ENCODE assay signal across 10 mouse cellular contexts in the genomic region with DNA sequence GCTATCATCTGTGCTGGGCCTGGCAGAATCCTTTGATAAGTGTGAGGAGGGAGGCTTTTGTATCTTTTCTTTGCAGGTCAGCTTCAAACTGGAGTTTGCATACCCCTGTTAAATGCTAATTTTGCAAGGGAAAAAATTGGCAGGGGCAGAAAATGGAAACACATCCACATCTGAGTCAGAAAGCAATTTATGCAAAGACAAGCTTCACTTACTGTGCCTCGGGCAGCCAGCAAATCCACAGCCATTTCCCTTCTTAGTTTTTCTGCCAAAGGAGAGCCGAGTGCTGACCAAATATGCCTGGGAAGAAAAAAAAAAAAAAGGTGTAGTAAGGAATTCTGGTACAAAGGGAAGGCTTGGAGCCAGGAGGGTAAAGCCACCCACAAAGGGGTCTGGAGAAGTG. TPM values are rescaled to one million over a fixed set of nuclear protein-coding genes. Genes with fewer than 3 reads are reported as not detected.
DNase-seq lines count a peak whose midpoint lies in the region; ATAC-seq and TF ChIP-seq lines count a peak whose summit lies in the region.
"Had no signal": no experiment of that assay in that cellular context is flagged by ENCODE, and none has a peak within 500 bp of the region (broad histone marks: within the 10 kb centered on the region; RNA-seq: fewer than 3 reads in every experiment).

No protein-coding gene starts in this region.

- no peak for DNase-seq in heart, postnatal 25 days (ENCODE audit: low spot score)
- no peak for DNase-seq in midbrain, embryonic 14.5 days
- no peak for DNase-seq in right cerebral cortex, adult 18-20 months
- DNase-seq in lung, postnatal 0 days (ENCODE audit: low spot score), result no peak

- H3K4me3 ChIP-seq in heart, embryonic 14.5 days (ENCODE audit: control insufficient read depth in 1 of 2, insufficient read depth in 1 of 2, low read depth in 1 of 2, low read length in 2 of 2), result peak overlapping the region in 1 of 2 experiments; percentile 81; a peak in 3 of 4 replicates
- peak overlapping the region; percentile 77 for H3K4me3 ChIP-seq in embryonic facial prominence, embryonic 12.5 days
- H3K4me3 ChIP-seq in intestine, embryonic 15.5 days (replicated peaks), result peak overlapping the region; percentile 92; the same call in 1 of the 2 replicates
- H3K4me3 ChIP-seq in midbrain, embryonic 14.5 days (replicated peaks; ENCODE audit: low read depth, low read length), result peak overlapping the region; percentile 87
- no peak overlapping the region for H3K4me3 ChIP-seq in lung, postnatal 0 days (ENCODE audit: low read depth, low read length)

- peaks cover 44% of the 10 kb centered on the region for H3K36me3 ChIP-seq in heart, embryonic 14.5 days (ENCODE audit: control insufficient read depth, insufficient read depth, low read length)
- peaks cover 42% of the 10 kb centered on the region for H3K36me3 ChIP-seq in embryonic facial prominence, embryonic 12.5 days
- peaks cover 5% of the 10 kb centered on the region; the same call in 1 of the 2 replicates for H3K36me3 ChIP-seq in intestine, embryonic 15.5 days
- peaks cover 42% of the 10 kb centered on the region for H3K36me3 ChIP-seq in midbrain, embryonic 14.5 days (ENCODE audit: control insufficient read depth, insufficient read depth, low read length)
- 0 out of 2 replicates have a peak, but pooled peaks cover 6% of the 10 kb centered on the region for H3K36me3 ChIP-seq in lung, postnatal 0 days (ENCODE audit: insufficient read depth, low read length)

- no peaks in the 10 kb centered on the region for H3K9me3 ChIP-seq in heart, embryonic 14.5 days (ENCODE audit: control insufficient read depth, low read length)
- H3K9me3 ChIP-seq in embryonic facial prominence, embryonic 12.5 days, result no peaks in the 10 kb centered on the region
- H3K9me3 ChIP-seq in intestine, embryonic 15.5 days, result no peaks in the 10 kb centered on the region; the same call in 1 of the 2 replicates
- H3K9me3 ChIP-seq in midbrain, embryonic 14.5 days (ENCODE audit: control insufficient read depth, low read length), result no peaks in the 10 kb centered on the region
- H3K9me3 ChIP-seq in lung, postnatal 0 days (ENCODE audit: low read length), result no peaks in the 10 kb centered on the region

- WGBS in heart, embryonic 14.5 days, result 68% methylated on average over 2 of the region's 2 CpGs
- WGBS in embryonic facial prominence, embryonic 12.5 days, result 56% methylated on average over 2 of the region's 2 CpGs
- 51% methylated on average over 2 of the region's 2 CpGs for WGBS in intestine, embryonic 15.5 days
- 48% methylated on average over 2 of the region's 2 CpGs for WGBS in midbrain, embryonic 14.5 days
- 23% methylated on average over 2 of the region's 2 CpGs for WGBS in lung, postnatal 0 days

- no peaks in the 10 kb centered on the region for H3K27me3 ChIP-seq in heart, embryonic 14.5 days (ENCODE audit: control insufficient read depth, insufficient read depth, low read length)
- no peaks in the 10 kb centered on the region for H3K27me3 ChIP-seq in embryonic facial prominence, embryonic 12.5 days
- no peaks in the 10 kb centered on the region for H3K27me3 ChIP-seq in intestine, embryonic 15.5 days (replicated peaks)
- H3K27me3 ChIP-seq in midbrain, embryonic 14.5 days (ENCODE audit: control insufficient read depth, insufficient read depth, low read length), result no peaks in the 10 kb centered on the region
- H3K27me3 ChIP-seq in lung, postnatal 0 days (replicated peaks; ENCODE audit: insufficient read depth, low read length), result no peaks in the 10 kb centered on the region

- intact Hi-C loops in heart, postnatal 25 days (cut with DNase I), result loop anchor here (5.0 kb wide), 2 partner anchors 106 to 231 kb away; partner anchors contain the start of genes Zfp354a and Zfp354b

- H3K9ac ChIP-seq in heart, embryonic 14.5 days (ENCODE audit: low read length), result peak overlapping the region; percentile 87; the same call in 1 of the 2 replicates
- peak overlapping the region; percentile 87; the same call in 1 of the 2 replicates for H3K9ac ChIP-seq in embryonic facial prominence, embryonic 12.5 days
- H3K9ac ChIP-seq in intestine, embryonic 15.5 days, result no peak overlapping the region
- H3K9ac ChIP-seq in midbrain, embryonic 14.5 days (replicated peaks; ENCODE audit: low read length), result peak overlapping the region; percentile 92
- no peak overlapping the region for H3K9ac ChIP-seq in lung, postnatal 0 days (replicated peaks; ENCODE audit: low read depth)

- TF ChIP-seq CTCF in lung, postnatal 0 days (IDR thresholded peaks at IDR 0.05), result no peak

- H3K4me1 ChIP-seq in heart, embryonic 14.5 days (ENCODE audit: control insufficient read depth in 2 of 2, insufficient read depth in 2 of 2, low read length in 2 of 2), result peaks cover 0 to 5% of the 10 kb centered on the region in 2 experiments; a peak in 1 of 4 replicates
- peaks cover 10% of the 10 kb centered on the region for H3K4me1 ChIP-seq in embryonic facial prominence, embryonic 12.5 days
- 0 out of 2 replicates have a peak, but pooled peaks cover 5% of the 10 kb centered on the region for H3K4me1 ChIP-seq in intestine, embryonic 15.5 days (replicated peaks)
- H3K4me1 ChIP-seq in midbrain, embryonic 14.5 days (ENCODE audit: control insufficient read depth, insufficient read depth, low read length), result peaks cover 11% of the 10 kb centered on the region; the same call in 1 of the 2 replicates
- peaks cover 5% of the 10 kb centered on the region; the same call in 1 of the 2 replicates for H3K4me1 ChIP-seq in lung, postnatal 0 days (ENCODE audit: insufficient read depth, low read depth, low read length)

- peak overlapping the region; percentile 75 for H3K4me2 ChIP-seq in heart, embryonic 14.5 days (ENCODE audit: low read length)
- H3K4me2 ChIP-seq in embryonic facial prominence, embryonic 12.5 days (replicated peaks), result peak overlapping the region; percentile 77
- peak overlapping the region; percentile 62 for H3K4me2 ChIP-seq in intestine, embryonic 15.5 days (replicated peaks)
- peak overlapping the region; percentile 87 for H3K4me2 ChIP-seq in midbrain, embryonic 14.5 days (ENCODE audit: low read length)
- H3K4me2 ChIP-seq in lung, postnatal 0 days (replicated peaks; ENCODE audit: low read depth, low read length), result no peak overlapping the region

- H3K27ac ChIP-seq in heart, embryonic 14.5 days (replicated peaks in 1 of 2; ENCODE audit: control insufficient read depth in 1 of 2, insufficient read depth in 1 of 2, low read depth in 2 of 2, low read length in 2 of 2), result no peak overlapping the region
- no peak overlapping the region for H3K27ac ChIP-seq in embryonic facial prominence, embryonic 12.5 days
- no peak overlapping the region for H3K27ac ChIP-seq in intestine, embryonic 15.5 days
- no peak overlapping the region for H3K27ac ChIP-seq in midbrain, embryonic 14.5 days (replicated peaks; ENCODE audit: low read depth, low read length)
- H3K27ac ChIP-seq in lung, postnatal 0 days (ENCODE audit: low read length), result no peak overlapping the region

- no peak for TF ChIP-seq EP300 in lung, postnatal 0 days (IDR thresholded peaks at IDR 0.05)

- ATAC-seq in heart, embryonic 14.5 days (ENCODE audit: insufficient number of reproducible peaks, insufficient read depth, low FRiP score, low read depth), result no peak
- ATAC-seq in embryonic facial prominence, embryonic 12.5 days (ENCODE audit: insufficient number of reproducible peaks, insufficient read depth, low FRiP score, low TSS enrichment), result no peak
- ATAC-seq in intestine, embryonic 15.5 days, result no peak
- ATAC-seq in midbrain, embryonic 14.5 days (ENCODE audit: low FRiP score, low TSS enrichment), result no peak
- no peak for ATAC-seq in megakaryocyte progenitor cell, adult 5-6 weeks (replicated peaks; ENCODE audit: poor library complexity)
- no peak for ATAC-seq in lung, postnatal 0 days

RNA-seq across cellular contexts. Expression of gene Zfp354c, which starts 1.3 kb away (rescaled TPM):
- 14.1 and 17.5 TPM in 2 replicates for polyA plus RNA-seq in heart, embryonic 14.5 days (2014; fragmentation: Nextera tagmentation; extraction: Ambion mirVana)
- 1 to 10 TPM; 3.4 to 4.6 TPM for total RNA-seq in heart, postnatal 25 days (2021)
- 53.7 and 54.5 TPM in 2 replicates for polyA plus RNA-seq in embryonic facial prominence, embryonic 12.5 days (2016; fragmentation: Nextera tagmentation; extraction: Ambion mirVana)
- 15.0 and 16.3 TPM in 2 replicates for polyA plus RNA-seq in intestine, embryonic 15.5 days (2015; fragmentation: Nextera tagmentation; extraction: Ambion mirVana)
- polyA plus RNA-seq in midbrain, embryonic 14.5 days (2014; fragmentation: Nextera tagmentation; extraction: Ambion mirVana), result 61.3 and 83.5 TPM in 2 replicates
- 0.66 and 1.0 TPM in 2 replicates for total RNA-seq in megakaryocyte progenitor cell, adult 5-6 weeks (2015)
- 0.50 and 1.1 TPM in 2 replicates for total RNA-seq in megakaryocyte progenitor cell, adult 5-6 weeks (2017)
- polyA plus RNA-seq in lung, postnatal 0 days (2015; fragmentation: Nextera tagmentation; extraction: Ambion mirVana), result 4.2 and 4.7 TPM in 2 replicates

RNA-seq across cellular contexts. Expression of gene Zfp879, which starts 15.1 kb away (rescaled TPM):
- 0.35 and 0.55 TPM in 2 replicates for polyA plus RNA-seq in heart, embryonic 14.5 days (2014; fragmentation: Nextera tagmentation; extraction: Ambion mirVana)
- total RNA-seq in heart, postnatal 25 days (2021), result 1 to 10 TPM; 1.1 to 1.3 TPM
- 0.77 and 1.1 TPM in 2 replicates for polyA plus RNA-seq in embryonic facial prominence, embryonic 12.5 days (2016; fragmentation: Nextera tagmentation; extraction: Ambion mirVana)
- polyA plus RNA-seq in intestine, embryonic 15.5 days (2015; fragmentation: Nextera tagmentation; extraction: Ambion mirVana), result 0.33 and 0.44 TPM in 2 replicates
- 1.6 and 1.9 TPM in 2 replicates for polyA plus RNA-seq in midbrain, embryonic 14.5 days (2014; fragmentation: Nextera tagmentation; extraction: Ambion mirVana)
- total RNA-seq in megakaryocyte progenitor cell, adult 5-6 weeks (2015), result 0.10 TPM in 1 of 2 replicates, not detected in the other
- 0.17 TPM in 1 of 2 replicates, not detected in the other for total RNA-seq in megakaryocyte progenitor cell, adult 5-6 weeks (2017)
- 0.43 and 0.51 TPM in 2 replicates for polyA plus RNA-seq in lung, postnatal 0 days (2015; fragmentation: Nextera tagmentation; extraction: Ambion mirVana)

RNA-seq across cellular contexts. Expression of gene Grm6, which starts 24.3 kb away (rescaled TPM):
- polyA plus RNA-seq in heart, embryonic 14.5 days (2014; fragmentation: Nextera tagmentation; extraction: Ambion mirVana), result 0.08 and 0.15 TPM in 2 replicates
- not detected for total RNA-seq in heart, postnatal 25 days (2021)
- polyA plus RNA-seq in embryonic facial prominence, embryonic 12.5 days (2016; fragmentation: Nextera tagmentation; extraction: Ambion mirVana), result not detected in 2 replicates
- polyA plus RNA-seq in intestine, embryonic 15.5 days (2015; fragmentation: Nextera tagmentation; extraction: Ambion mirVana), result 0.06 TPM in 1 of 2 replicates, not detected in the other
- not detected in 2 replicates for polyA plus RNA-seq in midbrain, embryonic 14.5 days (2014; fragmentation: Nextera tagmentation; extraction: Ambion mirVana)
- not detected in 2 replicates for total RNA-seq in megakaryocyte progenitor cell, adult 5-6 weeks (2015)
- not detected in 2 replicates for total RNA-seq in megakaryocyte progenitor cell, adult 5-6 weeks (2017)
- 0.10 and 0.17 TPM in 2 replicates for polyA plus RNA-seq in lung, postnatal 0 days (2015; fragmentation: Nextera tagmentation; extraction: Ambion mirVana)
- total RNA-seq: adrenal gland, postnatal 4 days; liver, adult 2 months had no signal
- polyA plus RNA-seq: liver, adult 2 months had no signal

Comparison
In these comparisons a context has a peak if more than half of its experiments do, and no peak if none do; other contexts are left out.
1. H3K9ac ChIP-seq: peak in heart, embryonic 14.5 days (single experiment), embryonic facial prominence, embryonic 12.5 days (single experiment) and midbrain, embryonic 14.5 days (single experiment); none in intestine, embryonic 15.5 days (single experiment) and lung, postnatal 0 days (single experiment).